Mouse (Mus musculus) midbrain, embryonic 16.5 days (tissue): ENCODE measurements around the gene Podn. TPM values are rescaled to one million over a fixed set of nuclear protein-coding genes. Genes with fewer than 3 reads are reported as not detected.
A peak's percentile ranks its signal among the peaks of the same experiment; 100 is the strongest.

Source experiments
- ATAC-seq: fragments of 200-750 bp; cut with Nextera tagmentation; 2 replicates; pipeline ENCODE4 v1.8.0; 2017; ENCODE audit warnings: moderate TSS enrichment
- H3K27ac ChIP-seq: fragments of 300-500 bp; sonication (generic); 2 replicates; pipeline ENCODE4 v1.5.1; 2014; ENCODE audit warnings: mild to moderate bottlenecking, low read length, mixed read lengths
- H3K27me3 ChIP-seq: fragments of 300-500 bp; sonication (generic); 2 replicates; pipeline ENCODE4 v1.6.1; 2014; ENCODE audit warnings: low read depth, low read length, mixed read lengths; ENCODE audit not compliant: control insufficient read depth, insufficient read depth
- H3K36me3 ChIP-seq: fragments of 300-500 bp; sonication (generic); 2 replicates; pipeline ENCODE4 v1.6.1; 2014; ENCODE audit warnings: mild to moderate bottlenecking, low read length, moderate library complexity, mixed read lengths; ENCODE audit not compliant: control insufficient read depth, insufficient read depth
- H3K4me1 ChIP-seq: fragments of 300-500 bp; sonication (generic); 2 replicates; pipeline ENCODE4 v1.6.1; 2014; ENCODE audit warnings: mild to moderate bottlenecking, low read length, mixed read lengths; ENCODE audit not compliant: control insufficient read depth, insufficient read depth
- H3K4me2 ChIP-seq: fragments of 300-500 bp; sonication (generic); 2 replicates; pipeline ENCODE4 v1.6.1; 2014; ENCODE audit warnings: mild to moderate bottlenecking, low read length, mixed read lengths
- H3K4me3 ChIP-seq: fragments of 300-500 bp; sonication (generic); 2 replicates; pipeline ENCODE4 v1.5.1; 2014; ENCODE audit warnings: low read depth, mild to moderate bottlenecking, low read length, moderate library complexity, mixed read lengths
- H3K9ac ChIP-seq: fragments of 300-500 bp; sonication (generic); 2 replicates; pipeline ENCODE4 v1.6.1; 2014; ENCODE audit warnings: low read depth, low read length, mixed read lengths
- H3K9me3 ChIP-seq: fragments of 300-500 bp; sonication (generic); replicated peaks from 2 replicates; pipeline ENCODE4 v1.6.1; 2014; ENCODE audit warnings: mild to moderate bottlenecking, low read length, mixed read lengths; ENCODE audit not compliant: control insufficient read depth, poor library complexity, severe bottlenecking
- WGBS: fragments of 180-500 bp; shearing (Covaris S2); extraction: QIAGEN DNeasy Blood & Tissue Kit; methylation state at CpG from one replicate; pipeline ENCODE4 v1.1.7; 2014; 5-methylcytosine and 5-hydroxymethylcytosine counted together
- polyA plus RNA-seq: library from polyadenylated mRNA; unstranded; fragments of >200 nt; fragmentation: Nextera tagmentation; extraction: Ambion mirVana; gene quantifications from 2 replicates; pipeline ENCODE4 v1.2.1, GENCODE M21; 2015

Podn gene
- polyA plus RNA-seq, 1 experiment from 2014 or later, result 0.51 TPM

DNA sequence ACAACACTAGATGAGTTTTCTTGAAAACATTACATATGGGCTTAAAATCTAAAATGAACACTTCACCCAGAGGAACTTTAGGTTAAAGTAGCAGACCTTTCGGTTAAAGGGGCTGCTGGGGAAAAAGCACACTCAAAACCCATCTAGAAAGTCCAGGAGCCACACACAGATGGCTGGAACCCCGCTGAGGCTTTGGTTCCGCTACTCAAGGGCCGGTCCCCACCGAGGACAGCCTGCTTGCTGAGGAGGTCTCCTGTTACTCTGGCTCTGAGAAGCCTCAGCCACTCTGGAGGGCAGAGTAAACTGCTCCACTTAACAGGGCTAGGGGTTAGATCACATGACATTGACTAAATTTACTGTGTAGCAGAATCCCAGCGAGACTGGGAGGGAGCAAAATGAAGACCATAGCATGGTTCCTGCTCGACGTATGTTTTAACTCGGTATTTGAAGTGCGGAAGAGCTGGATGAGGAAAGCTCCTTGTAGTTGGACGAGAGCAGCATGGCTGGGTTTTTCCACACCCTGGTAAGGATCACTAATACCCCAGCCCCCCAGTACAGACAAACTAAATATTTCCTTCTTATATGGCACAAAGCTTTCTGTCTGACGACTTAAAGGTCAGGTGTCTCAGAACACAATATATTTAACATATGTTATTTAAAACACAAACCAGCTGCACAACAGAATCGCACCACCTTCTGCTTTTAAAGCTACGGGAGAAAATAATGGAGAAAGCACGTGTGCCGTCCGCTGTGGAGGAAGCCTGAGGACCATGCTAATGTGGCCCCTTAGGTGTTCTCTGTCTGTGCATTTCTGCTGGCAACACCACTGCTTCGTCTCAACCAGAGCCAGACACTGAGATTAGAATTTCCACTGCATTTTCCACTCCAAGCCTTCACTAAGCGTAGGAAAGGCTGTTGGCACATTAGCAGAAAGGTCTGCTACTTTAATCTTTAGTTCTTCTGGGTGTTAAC is 50.8 kb downstream of the Podn start:
- H3K9ac ChIP-seq, result no peak overlapping the region
- H3K27me3 ChIP-seq, result no peaks in the 10 kb centered on the region
- no peaks in the 10 kb centered on the region for H3K4me1 ChIP-seq
- no peaks in the 10 kb centered on the region for H3K9me3 ChIP-seq
- H3K27ac ChIP-seq, result no peak overlapping the region
- H3K4me3 ChIP-seq, result no peak overlapping the region
- WGBS, result 73% methylated on average over 19 of the region's 19 CpGs
- no peak for ATAC-seq
- H3K4me2 ChIP-seq, result no peak overlapping the region
- H3K36me3 ChIP-seq, result peaks cover 13% of the 10 kb centered on the region

DNA sequence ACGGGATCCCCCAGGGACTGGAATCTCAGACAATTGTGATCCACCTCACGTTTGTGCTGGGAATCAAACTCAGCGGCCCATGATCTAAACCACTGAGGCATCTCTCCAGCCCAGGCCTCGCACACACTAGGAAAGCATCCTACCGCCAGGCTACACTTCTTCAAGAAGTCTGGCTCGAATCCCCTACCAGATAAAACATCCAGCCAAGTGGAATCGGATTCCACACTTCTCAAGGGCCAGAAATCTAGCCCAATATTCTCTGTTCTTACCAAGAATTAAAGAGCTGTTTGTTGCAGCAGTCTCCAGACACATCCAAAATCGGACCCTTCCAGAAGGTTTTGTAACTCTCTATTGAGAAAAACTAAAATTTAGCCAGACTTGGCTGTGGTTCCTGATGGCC is 59.2 kb downstream of the Podn start:
- H3K36me3 ChIP-seq, result no peaks in the 10 kb centered on the region
- no peak for ATAC-seq
- no peak overlapping the region for H3K9ac ChIP-seq
- H3K27me3 ChIP-seq, result peaks cover 11% of the 10 kb centered on the region
- no peak overlapping the region for H3K4me3 ChIP-seq
- peaks cover 2% of the 10 kb centered on the region; the same call in 1 of the 2 replicates for H3K4me1 ChIP-seq
- 74% methylated on average over 8 of the region's 8 CpGs for WGBS
- H3K9me3 ChIP-seq, result no peaks in the 10 kb centered on the region
- H3K27ac ChIP-seq, result no peak overlapping the region
- H3K4me2 ChIP-seq, result no peak overlapping the region

DNA sequence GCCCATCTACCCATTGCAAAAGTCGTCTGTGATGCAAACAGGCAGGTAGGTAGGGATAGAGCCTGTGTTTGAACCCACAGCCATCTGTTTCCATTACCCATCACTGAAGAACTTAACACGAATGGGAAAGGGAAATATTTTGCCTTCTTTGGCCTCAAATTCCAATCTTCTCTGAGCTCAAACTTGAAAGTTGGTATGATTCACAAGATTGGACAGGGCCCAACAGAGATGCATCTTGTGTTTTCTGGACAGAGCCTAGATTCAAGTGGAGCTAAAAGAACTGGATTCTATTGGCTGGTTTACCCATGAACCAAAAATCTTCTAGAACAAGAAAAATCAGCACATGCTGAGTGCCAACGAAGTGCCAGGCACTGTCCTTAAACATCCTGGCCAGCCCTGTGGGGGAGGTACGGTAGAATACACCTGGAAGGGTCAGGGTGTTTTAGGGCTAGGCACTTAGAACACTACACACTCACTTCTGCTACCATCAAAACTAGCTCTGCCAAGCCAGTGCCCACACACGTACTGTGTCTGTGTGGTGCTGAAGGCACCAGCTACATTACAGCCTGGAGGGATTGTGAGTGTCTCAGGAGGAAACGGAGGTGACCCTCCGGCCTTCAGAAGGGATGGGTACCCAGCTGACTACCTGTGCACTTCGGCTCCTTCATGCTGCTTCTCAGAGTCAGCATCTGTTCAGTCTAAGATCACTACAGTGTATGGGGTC is 63.0 kb downstream of the Podn start:
- WGBS, result 83% methylated on average over 8 of the region's 8 CpGs
- Histone ChIP-seq H3K4me3 (no peak overlapping the region), H3K4me1 (peaks cover 12% of the 10 kb centered on the region), H3K27me3 (peaks cover 28% of the 10 kb centered on the region), H3K9ac (no peak overlapping the region), H3K4me2 (no peak overlapping the region), H3K9me3 (no peaks in the 10 kb centered on the region), H3K27ac (no peak overlapping the region), H3K36me3 (no peaks in the 10 kb centered on the region)
- no peak for ATAC-seq

DNA sequence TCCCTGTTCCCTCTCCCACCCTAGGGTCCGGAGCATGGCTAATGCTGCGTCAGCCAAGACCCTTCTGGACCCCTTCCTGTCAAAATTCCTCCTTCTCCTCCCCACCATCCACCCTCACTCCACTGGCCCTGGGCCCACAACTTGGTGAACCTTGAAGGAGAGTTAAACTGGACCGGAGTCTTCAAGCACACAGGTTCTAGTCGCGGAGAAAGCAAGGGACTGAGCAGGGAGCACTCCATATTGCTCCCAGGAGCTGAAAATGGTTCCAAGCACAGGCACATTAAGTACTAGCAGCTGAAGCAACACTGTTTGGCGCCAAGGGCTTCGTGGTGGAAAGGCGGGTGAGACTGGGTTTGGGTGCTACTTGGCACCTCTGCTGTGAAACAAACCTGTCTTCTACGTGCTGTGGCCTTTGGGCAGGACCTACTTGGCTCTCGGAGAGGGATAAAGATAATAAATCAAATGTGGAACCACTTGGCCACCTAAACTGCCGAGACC is 63.8 kb downstream of the Podn start:
- Histone ChIP-seq H3K9ac (peak overlapping the region; percentile 71), H3K4me3 (peak overlapping the region; percentile 68), H3K4me1 (peaks cover 12% of the 10 kb centered on the region), H3K36me3 (no peaks in the 10 kb centered on the region), H3K9me3 (no peaks in the 10 kb centered on the region), H3K27ac (no peak overlapping the region), H3K27me3 (peaks cover 28% of the 10 kb centered on the region), H3K4me2 (peak overlapping the region; percentile 93)
- ATAC-seq, result no peak
- 46% methylated on average over 11 of the region's 11 CpGs for WGBS

DNA sequence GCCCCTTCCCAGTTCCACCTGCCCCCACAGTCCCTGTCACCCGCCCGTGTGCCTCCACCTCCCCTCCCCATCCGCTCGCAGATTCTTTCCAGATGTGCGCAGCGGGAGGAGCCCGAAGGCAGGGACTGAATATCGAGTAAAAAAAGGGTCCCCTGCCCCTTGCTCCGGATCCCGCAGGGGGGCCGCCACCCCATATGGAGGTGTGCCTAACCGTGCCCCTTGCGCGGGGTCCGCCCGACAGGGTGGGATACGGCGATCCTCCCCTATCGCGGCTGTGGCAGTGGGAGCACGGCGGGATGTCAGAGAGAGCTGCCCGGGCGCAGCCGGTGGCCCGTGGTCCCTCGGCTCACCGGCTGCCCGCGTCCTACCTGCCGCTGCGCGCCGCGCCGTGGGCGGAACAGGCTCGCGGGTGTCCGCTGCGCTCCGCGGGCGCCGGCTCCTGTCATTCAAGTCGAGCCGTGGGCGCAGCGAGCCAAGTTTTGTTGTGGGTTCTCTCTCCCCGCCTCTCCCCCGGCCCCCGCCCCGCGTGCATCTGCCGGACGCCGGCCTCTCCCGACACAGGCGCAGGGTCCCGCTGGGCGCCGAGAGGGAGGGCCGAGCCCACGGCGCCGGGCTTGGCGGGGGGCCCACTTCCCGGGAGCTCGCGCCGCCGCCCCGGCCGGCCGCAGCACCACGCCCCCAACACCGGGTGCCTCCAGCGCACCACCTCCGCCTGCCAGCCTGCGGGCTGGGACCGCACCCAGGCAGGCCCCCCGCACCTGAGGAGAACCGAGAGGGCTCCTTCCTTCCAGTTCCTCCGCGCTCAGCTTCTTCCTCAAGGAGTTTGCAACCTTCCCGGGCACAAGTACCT is 64.5 kb downstream of the Podn start:
- H3K36me3 ChIP-seq, result no peaks in the 10 kb centered on the region
- H3K9me3 ChIP-seq, result no peaks in the 10 kb centered on the region
- H3K4me3 ChIP-seq, result peak overlapping the region; percentile 68
- peaks cover 28% of the 10 kb centered on the region for H3K27me3 ChIP-seq
- peaks cover 12% of the 10 kb centered on the region for H3K4me1 ChIP-seq
- H3K9ac ChIP-seq, result peak overlapping the region; percentile 71
- no peak overlapping the region for H3K27ac ChIP-seq
- ATAC-seq, result peak; percentile 62
- H3K4me2 ChIP-seq, result peak overlapping the region; percentile 93
- under 1% methylated on average over 59 of the region's 86 CpGs for WGBS

DNA sequence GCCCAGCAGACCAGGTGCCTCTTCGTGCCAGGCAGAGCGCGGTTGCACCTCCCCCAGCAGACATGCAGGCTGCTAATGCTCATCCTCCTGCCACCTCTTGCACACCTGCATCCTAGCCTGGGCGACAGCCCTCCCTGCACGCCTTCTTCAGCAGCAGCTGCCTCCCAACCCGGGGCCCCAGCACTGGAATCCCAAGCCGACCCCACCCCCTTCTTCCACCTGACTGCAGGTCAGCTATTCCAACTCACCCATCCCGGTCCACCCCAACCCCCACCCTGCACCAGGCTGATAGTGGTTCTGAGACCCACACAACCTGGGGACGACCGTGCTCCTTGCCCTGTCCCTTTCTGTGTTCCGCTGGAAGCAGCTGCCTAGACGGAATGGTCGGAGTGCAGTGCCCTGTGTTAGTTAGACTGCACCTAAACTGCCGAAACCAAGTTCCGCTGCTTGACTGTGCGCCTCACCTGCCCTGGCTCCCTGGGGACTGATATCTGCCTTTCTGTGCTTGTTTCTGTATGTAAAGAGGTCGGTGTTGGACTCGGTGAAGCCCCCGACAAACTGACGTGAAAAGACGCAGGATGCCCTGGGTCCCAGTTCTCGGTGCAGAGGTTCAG is 65.2 kb downstream of the Podn start:
- H3K4me2 ChIP-seq, result peak overlapping the region; percentile 93
- H3K9me3 ChIP-seq, result no peaks in the 10 kb centered on the region
- peak overlapping the region; percentile 71 for H3K9ac ChIP-seq
- peak; percentile 47; the same call in 1 of the 2 replicates for ATAC-seq
- peaks cover 12% of the 10 kb centered on the region for H3K4me1 ChIP-seq
- H3K4me3 ChIP-seq, result peak overlapping the region; percentile 68
- peaks cover 28% of the 10 kb centered on the region for H3K27me3 ChIP-seq
- 4% methylated on average over 22 of the region's 22 CpGs for WGBS
- H3K27ac ChIP-seq, result no peak overlapping the region
- no peaks in the 10 kb centered on the region for H3K36me3 ChIP-seq

DNA sequence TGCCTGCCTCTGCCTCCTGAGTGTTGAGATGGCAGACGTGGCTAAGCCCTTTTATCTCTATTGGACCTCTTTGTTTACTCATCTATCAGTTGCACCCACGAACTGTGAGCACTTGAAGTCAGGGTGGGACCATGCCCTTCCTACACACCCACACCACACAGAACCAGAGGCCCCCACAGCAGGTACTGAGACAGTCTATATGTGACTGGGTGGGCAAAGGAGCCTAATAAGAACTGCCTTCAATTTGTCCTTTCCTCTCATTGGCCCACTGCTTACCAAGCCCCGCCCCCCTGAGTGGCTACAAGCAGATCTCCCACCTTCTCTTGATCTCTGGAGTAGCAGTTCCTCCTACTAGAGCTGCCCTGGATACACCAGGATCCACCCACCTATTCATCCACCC is 70.1 kb downstream of the Podn start:
- 32% methylated on average over 3 of the region's 3 CpGs for WGBS
- Histone ChIP-seq H3K27me3 (peaks cover 16% of the 10 kb centered on the region), H3K4me1 (peaks cover 6% of the 10 kb centered on the region), H3K36me3 (no peaks in the 10 kb centered on the region), H3K27ac (no peak overlapping the region), H3K4me2 (no peak overlapping the region), H3K4me3 (no peak overlapping the region), H3K9ac (no peak overlapping the region), H3K9me3 (no peaks in the 10 kb centered on the region)
- no peak for ATAC-seq

DNA sequence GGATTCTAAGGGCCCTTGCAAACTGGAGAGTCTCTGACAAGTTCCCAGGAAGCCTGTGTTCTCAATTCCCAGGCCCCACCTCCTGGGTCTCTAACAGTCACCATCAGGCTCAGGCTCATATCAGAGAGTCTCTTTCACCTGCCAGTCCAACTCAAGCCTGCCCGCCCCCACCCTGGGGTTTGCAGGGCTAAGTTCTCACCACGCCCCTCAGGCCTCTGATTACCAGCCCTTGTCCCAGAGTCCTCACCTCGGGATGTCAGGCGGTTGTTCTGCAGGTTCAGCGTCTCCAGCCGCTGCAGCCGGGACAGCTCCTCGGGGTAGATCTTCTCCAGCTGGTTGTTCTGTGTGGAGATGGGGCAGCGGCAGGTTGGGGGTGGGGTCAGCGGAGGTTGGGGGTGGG is 71.0 kb downstream of the Podn start:
- WGBS, result 13% methylated on average over 10 of the region's 10 CpGs
- no peak for ATAC-seq
- no peak overlapping the region for H3K4me2 ChIP-seq
- H3K4me1 ChIP-seq, result no peaks in the 10 kb centered on the region
- H3K27ac ChIP-seq, result no peak overlapping the region
- no peak overlapping the region for H3K4me3 ChIP-seq
- H3K9me3 ChIP-seq, result no peaks in the 10 kb centered on the region
- peaks cover 10% of the 10 kb centered on the region for H3K27me3 ChIP-seq
- no peaks in the 10 kb centered on the region for H3K36me3 ChIP-seq
- no peak overlapping the region for H3K9ac ChIP-seq
